In the genomic region with DNA sequence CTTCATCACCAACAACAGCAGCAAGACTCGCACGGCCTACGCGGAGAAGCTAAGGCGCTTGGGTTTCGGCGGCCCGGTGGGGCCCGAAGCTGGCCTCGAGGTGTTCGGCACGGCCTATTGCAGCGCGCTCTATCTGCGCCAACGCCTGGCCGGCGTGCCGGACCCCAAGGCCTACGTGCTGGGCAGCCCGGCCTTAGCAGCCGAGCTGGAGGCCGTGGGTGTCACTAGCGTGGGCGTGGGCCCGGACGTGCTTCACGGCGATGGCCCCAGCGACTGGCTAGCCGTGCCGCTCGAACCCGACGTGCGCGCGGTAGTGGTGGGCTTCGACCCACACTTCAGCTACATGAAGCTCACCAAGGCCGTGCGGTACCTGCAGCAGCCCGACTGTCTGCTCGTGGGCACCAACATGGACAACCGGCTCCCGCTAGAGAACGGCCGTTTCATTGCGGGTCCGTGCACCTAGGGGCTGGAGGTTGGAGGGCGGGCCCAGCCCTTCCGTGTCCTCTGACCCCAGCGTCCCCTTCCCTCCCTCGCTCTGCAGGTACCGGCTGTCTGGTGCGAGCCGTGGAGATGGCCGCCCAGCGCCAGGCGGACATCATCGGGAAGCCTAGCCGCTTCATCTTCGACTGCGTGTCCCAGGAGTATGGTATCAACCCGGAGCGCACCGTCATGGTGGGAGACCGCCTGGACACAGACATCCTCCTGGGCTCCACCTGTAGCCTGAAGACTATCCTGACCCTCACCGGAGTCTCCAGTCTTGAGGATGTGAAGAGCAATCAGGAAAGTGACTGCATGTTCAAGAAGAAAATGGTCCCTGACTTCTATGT, we compare ENCODE assay signal across 8 mouse cellular contexts. TPM values are rescaled to one million over a fixed set of nuclear protein-coding genes. Genes with fewer than 3 reads are reported as not detected.
DNase-seq lines count a peak whose midpoint lies in the region; ATAC-seq and TF ChIP-seq lines count a peak whose summit lies in the region.

No protein-coding gene starts in this region.

- no peak for TF ChIP-seq CTCF in gastrocnemius, adult 2 months (IDR thresholded peaks at IDR 0.05)

- intact Hi-C loops in gastrocnemius, adult 2 months (cut with DNase I) = loop anchor here (2.0 kb wide), 1 partner anchor 16 kb away; no protein-coding TSS in a partner anchor

- peak overlapping the region; percentile 95 for H3K27ac ChIP-seq in gastrocnemius, adult 2 months
- H3K27ac ChIP-seq in midbrain, embryonic 12.5 days (replicated peaks) = peak overlapping the region; percentile 89

- peak overlapping the region; percentile 89 for H3K9ac ChIP-seq in midbrain, embryonic 12.5 days (replicated peaks)

- H3K4me2 ChIP-seq in midbrain, embryonic 12.5 days (replicated peaks) = peak overlapping the region; percentile 99

- peaks cover 25% of the 10 kb centered on the region for H3K36me3 ChIP-seq in midbrain, embryonic 12.5 days

- peaks cover 24% of the 10 kb centered on the region for H3K4me1 ChIP-seq in midbrain, embryonic 12.5 days

- peak overlapping the region; percentile 91 for H3K4me3 ChIP-seq in gastrocnemius, adult 2 months
- H3K4me3 ChIP-seq in midbrain, embryonic 12.5 days = peak overlapping the region; percentile 76

- peak; percentile 69 for DNase-seq in gastrocnemius, adult 2 months
- DNase-seq in gastrocnemius, adult 18-20 months (ENCODE audit: low spot score) = no peak
- DNase-seq in 416B (ENCODE audit: low read depth) = peak; percentile 34
- DNase-seq in cerebellum, adult 18-20 months = peak; percentile 40 to 67
- peak; percentile 54 for DNase-seq in kidney, postnatal 14 days
- peak; percentile 77 for DNase-seq in testis, postnatal 14 days (ENCODE audit: low spot score)

- WGBS in midbrain, embryonic 12.5 days = under 1% methylated on average over 68 of the region's 68 CpGs

- no peaks in the 10 kb centered on the region for H3K27me3 ChIP-seq in midbrain, embryonic 12.5 days

- ATAC-seq in frontal cortex, adult (ENCODE audit: low TSS enrichment) = peak; percentile 10; the same call in 1 of the 2 replicates
- peak; percentile 19; the same call in 1 of the 2 replicates for ATAC-seq in midbrain, embryonic 12.5 days (ENCODE audit: low FRiP score, low read depth)

- H3K9me3 ChIP-seq in midbrain, embryonic 12.5 days = no peaks in the 10 kb centered on the region

RNA-seq across cellular contexts. Expression of gene Pgp, which starts 0.7 kb away (rescaled TPM):
- 10 to 100 TPM; 50.8 to 56.3 TPM for total RNA-seq in gastrocnemius, adult 2 months (2021)
- 10 to 100 TPM; 47.6 to 52.1 TPM for total RNA-seq in gastrocnemius, adult 18-20 months (2021)
- 60.0 TPM in 2 replicates for polyA plus RNA-seq in midbrain, embryonic 12.5 days (2016; fragmentation: Nextera tagmentation; extraction: Ambion mirVana)

RNA-seq across cellular contexts. Expression of gene E4f1, which starts 0.8 kb away (rescaled TPM):
- total RNA-seq in gastrocnemius, adult 2 months (2021) = 10 to 100 TPM; 11.4 to 16.5 TPM
- 10 to 100 TPM; 10.8 TPM for total RNA-seq in gastrocnemius, adult 18-20 months (2021)
- polyA plus RNA-seq in midbrain, embryonic 12.5 days (2016; fragmentation: Nextera tagmentation; extraction: Ambion mirVana) = 36.5 and 41.9 TPM in 2 replicates

RNA-seq across cellular contexts. Expression of gene Bricd5, which starts 2.8 kb away (rescaled TPM):
- total RNA-seq in gastrocnemius, adult 2 months (2021) = not detected
- under 1 TPM in 1 of 2 experiments, not detected in 1; 0.31 TPM for total RNA-seq in gastrocnemius, adult 18-20 months (2021)
- polyA plus RNA-seq in midbrain, embryonic 12.5 days (2016; fragmentation: Nextera tagmentation; extraction: Ambion mirVana) = 0.34 TPM in 1 of 2 replicates, not detected in the other

RNA-seq across cellular contexts. Expression of gene Mlst8, which starts 8.0 kb away (rescaled TPM):
- total RNA-seq in gastrocnemius, adult 2 months (2021) = 10 to 100 TPM; 12.1 to 14.8 TPM
- total RNA-seq in gastrocnemius, adult 18-20 months (2021) = 10 to 100 TPM in 1 of 2 experiments, 1 to 10 TPM in 1; 9.9 to 11.1 TPM
- polyA plus RNA-seq in midbrain, embryonic 12.5 days (2016; fragmentation: Nextera tagmentation; extraction: Ambion mirVana) = 37.0 TPM in 2 replicates

RNA-seq across cellular contexts. Expression of gene Caskin1, which starts 17.5 kb away (rescaled TPM):
- under 1 TPM in 1 of 2 experiments, not detected in 1; 0.08 TPM for total RNA-seq in gastrocnemius, adult 2 months (2021)
- total RNA-seq in gastrocnemius, adult 18-20 months (2021) = under 1 TPM; 0.09 to 0.17 TPM
- 20.2 and 23.0 TPM in 2 replicates for polyA plus RNA-seq in midbrain, embryonic 12.5 days (2016; fragmentation: Nextera tagmentation; extraction: Ambion mirVana)
